Mouse (Mus musculus) bone marrow, adult 2 months (tissue): ENCODE measurements at regions not wholly inside any gene's neighbourhood (a gene's known extent, or its start where the extent isn't known, plus 50 kb on each side); places are given as distances from the start of the nearest gene placed in this dataset.

Source experiments
- H3K27ac ChIP-seq: fragments of 200-500 bp; 2 replicates; pipeline ENCODE4 v1.5.1; 2012; ENCODE audit warnings: low read depth, mild to moderate bottlenecking, control low read depth, inconsistent platforms, low read length; ENCODE audit not compliant: control insufficient read depth, poor library complexity, insufficient read depth
- H3K4me1 ChIP-seq: fragments of 200-500 bp; 2 replicates; pipeline ENCODE4 v1.6.1; 2011; ENCODE audit warnings: low read length; ENCODE audit not compliant: control insufficient read depth, insufficient read depth
- H3K4me3 ChIP-seq: fragments of 200-500 bp; replicated peaks from 2 replicates; pipeline ENCODE3; 2011; ENCODE audit warnings: mild to moderate bottlenecking, low read depth, low read length, control low read depth; ENCODE audit not compliant: control insufficient read depth
- CTCF ChIP-seq: fragments of 200-500 bp; IDR thresholded peaks from 2 replicates; pipeline ENCODE4 v1.5.1; 2011; ENCODE audit warnings: low read length, control low read depth; ENCODE audit not compliant: control insufficient read depth, insufficient read depth
- POLR2A ChIP-seq: fragments of 200-500 bp; IDR thresholded peaks from 2 replicates; pipeline ENCODE4 v1.6.1; 2011; ENCODE audit warnings: low read depth, mild to moderate bottlenecking, control low read depth, low read length, borderline replicate concordance; ENCODE audit not compliant: control insufficient read depth
- WGBS: fragments of 180-500 bp; shearing (Covaris S2); methylation state at CpG from one replicate; pipeline ENCODE4 v1.1.7; 2018; 5-methylcytosine and 5-hydroxymethylcytosine counted together

DNA sequence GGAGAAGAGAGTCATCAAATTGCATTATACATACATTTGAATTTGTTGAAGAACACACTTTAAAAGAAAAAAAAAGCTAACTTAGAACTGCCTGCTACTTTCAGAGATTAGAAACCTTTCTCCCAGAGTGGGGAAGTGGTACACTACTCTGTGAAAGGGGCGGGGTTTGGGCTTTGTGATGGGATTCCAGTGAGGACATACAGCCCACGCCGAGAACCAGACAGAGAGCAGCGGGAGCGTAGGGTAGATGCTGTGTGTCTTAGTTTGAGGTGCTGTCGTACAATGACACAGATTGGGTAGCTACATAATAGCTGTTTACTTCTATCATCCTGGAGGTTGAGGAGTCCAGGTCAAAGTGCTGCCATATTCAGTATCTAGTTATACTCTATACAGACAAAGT lies 136.5 kb upstream of the Serpine2 start:
- Histone ChIP-seq H3K27ac (no peak overlapping the region), H3K4me3 (no peak overlapping the region), H3K4me1 (no peaks in the 10 kb centered on the region; the same call in 1 of the 2 replicates)
- TF ChIP-seq POLR2A: no peak
- no peak for TF ChIP-seq CTCF
- 87% methylated on average over 6 of the region's 6 CpGs for WGBS

DNA sequence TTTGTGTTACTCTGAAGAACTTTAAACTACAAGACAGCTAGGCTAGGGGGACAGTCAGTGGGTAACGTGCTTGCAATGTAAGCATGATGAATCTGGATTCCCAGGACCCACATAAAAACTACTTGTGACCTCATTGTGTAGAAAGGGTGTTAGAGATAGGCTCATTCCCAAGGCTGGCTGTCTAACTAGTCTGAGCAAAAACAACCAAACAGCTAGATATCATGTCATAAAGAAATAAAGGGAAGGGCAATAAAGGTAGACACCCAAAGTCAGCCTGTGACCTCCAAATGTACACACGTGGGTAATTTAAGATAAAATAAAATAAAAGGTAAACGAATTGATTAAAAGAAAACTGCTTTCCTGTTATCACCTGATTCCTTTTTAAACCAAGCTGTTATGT lies 123.7 kb upstream of the Serpine2 start:
- H3K4me1 ChIP-seq: no peaks in the 10 kb centered on the region
- WGBS: 75% methylated on average over 3 of the region's 3 CpGs
- H3K4me3 ChIP-seq: no peak overlapping the region
- no peak overlapping the region for H3K27ac ChIP-seq
- TF ChIP-seq POLR2A (no peak), CTCF (no peak)

DNA sequence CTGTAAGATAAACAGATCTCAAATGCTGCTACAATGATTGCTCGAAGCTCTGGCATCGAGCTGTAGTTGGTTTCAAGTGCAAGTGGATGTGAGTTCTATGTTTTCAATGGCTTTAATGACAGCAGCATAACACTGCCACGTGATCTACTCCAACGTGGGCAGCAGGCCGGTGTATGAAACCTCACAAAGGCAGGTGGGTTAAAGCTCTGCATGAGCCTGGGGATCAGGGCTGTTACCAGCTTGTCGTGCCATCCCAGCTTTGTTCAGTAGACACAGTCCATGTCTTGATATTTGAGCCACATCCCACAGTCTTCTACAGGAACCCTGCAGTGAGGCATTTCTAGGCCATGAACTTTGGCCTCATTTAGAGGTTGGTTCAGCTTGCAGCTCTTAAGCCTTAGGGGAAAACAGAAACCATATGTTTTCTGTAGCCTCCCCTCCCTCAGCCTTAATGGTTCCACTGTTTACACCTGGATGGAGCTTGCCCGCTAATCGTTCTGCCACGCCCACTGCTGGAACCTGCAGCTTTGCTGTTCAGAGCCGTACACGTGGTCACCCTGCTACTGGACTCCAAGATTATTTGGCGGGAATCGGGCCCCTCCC lies 121.8 kb upstream of the Serpine2 start:
- H3K27ac ChIP-seq: no peak overlapping the region
- H3K4me3 ChIP-seq: no peak overlapping the region
- no peaks in the 10 kb centered on the region for H3K4me1 ChIP-seq
- TF ChIP-seq POLR2A (no peak), CTCF (no peak)
- WGBS: 77% methylated on average over 13 of the region's 13 CpGs

DNA sequence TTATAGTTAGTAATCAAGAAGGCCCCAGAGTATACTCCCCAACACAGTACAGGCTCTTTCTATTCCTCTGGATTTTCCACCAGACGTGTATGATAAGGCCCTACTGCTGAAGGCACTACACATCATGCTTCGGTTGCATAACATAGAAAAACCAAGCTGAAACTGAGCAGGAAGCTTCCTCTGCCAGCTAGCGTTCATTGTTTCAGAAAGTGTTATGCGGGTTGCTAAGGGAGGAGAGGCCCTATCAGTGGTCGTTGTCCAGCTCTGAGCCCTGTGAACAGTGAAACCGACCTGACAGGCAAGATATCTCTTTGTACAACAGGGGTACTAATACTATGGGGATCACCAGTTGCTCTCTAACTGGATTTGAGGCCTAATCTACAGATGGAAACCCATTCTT lies 118.9 kb upstream of the Serpine2 start:
- TF ChIP-seq POLR2A (no peak), CTCF (no peak)
- Histone ChIP-seq H3K27ac (no peak overlapping the region), H3K4me1 (no peaks in the 10 kb centered on the region), H3K4me3 (no peak overlapping the region)
- whole genome bisulfite sequencing: 33% methylated on average over 6 of the region's 6 CpGs

DNA sequence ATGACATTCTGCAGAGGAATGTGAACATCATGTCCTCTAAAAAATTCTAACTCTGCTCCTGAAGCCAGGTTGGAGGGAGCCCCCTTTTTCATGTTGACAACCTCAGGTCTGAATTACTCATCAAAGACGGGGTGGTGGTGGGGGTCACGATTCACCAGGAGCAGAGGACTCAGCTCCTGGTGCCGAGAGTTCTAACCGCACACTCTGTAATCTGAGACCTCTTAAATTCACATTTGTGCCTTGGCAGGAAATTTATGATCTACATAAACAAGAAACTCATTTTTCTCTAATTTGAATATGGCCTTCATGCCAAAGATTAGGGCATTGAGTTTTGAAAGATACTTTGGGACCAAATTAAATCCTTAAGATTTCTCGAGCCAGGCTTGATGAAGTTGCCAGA lies 117.2 kb upstream of the Serpine2 start:
- Histone ChIP-seq H3K27ac (no peak overlapping the region), H3K4me1 (no peaks in the 10 kb centered on the region), H3K4me3 (no peak overlapping the region)
- WGBS: 88% methylated on average over 5 of the region's 5 CpGs
- TF ChIP-seq CTCF (no peak), POLR2A (no peak)

DNA sequence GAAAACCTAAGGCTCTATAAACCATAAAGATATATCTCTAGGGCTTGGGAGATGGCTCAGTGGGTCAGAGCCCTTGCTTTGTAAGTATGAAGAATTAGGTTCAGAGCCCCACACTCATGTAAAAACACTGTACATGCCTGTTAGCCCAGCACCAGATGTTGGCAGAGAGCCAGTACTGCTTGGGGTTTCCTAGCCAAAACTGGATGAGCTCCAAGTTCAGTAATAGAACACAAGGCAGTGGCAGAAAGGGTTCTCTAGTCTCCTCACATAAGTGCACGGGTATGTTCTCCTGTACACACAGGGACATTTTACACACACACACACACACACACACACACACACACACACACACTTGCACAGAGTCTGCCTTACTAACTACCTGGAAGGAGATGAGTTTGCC lies 95.1 kb upstream of the Serpine2 start:
- WGBS: 11% methylated on average over 1 of the region's 1 CpGs
- no peak overlapping the region for H3K4me3 ChIP-seq
- no peak overlapping the region for H3K27ac ChIP-seq
- TF ChIP-seq POLR2A (no peak), CTCF (no peak)
- no peaks in the 10 kb centered on the region for H3K4me1 ChIP-seq

DNA sequence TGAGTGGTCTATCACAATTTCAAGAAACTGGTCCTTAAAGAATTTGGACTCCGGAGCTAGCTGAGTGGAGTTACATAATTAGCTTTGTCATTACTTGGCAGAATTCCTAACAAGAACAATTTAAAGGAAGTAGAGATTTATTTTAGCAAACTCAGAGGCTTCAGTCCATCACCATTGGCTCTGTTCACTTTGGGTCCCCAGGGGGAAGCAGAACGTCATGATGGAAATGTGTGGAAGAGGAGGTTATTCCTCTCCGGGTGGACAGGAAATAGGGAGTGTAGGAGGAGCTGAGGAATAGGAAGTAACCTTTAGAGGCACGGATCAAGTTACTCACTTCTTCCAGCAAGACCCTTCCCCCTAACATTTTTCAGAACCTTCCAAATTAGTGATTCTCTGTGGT lies 83.3 kb upstream of the Serpine2 start:
- TF ChIP-seq POLR2A (no peak), CTCF (no peak)
- WGBS: 73% methylated on average over 4 of the region's 4 CpGs

DNA sequence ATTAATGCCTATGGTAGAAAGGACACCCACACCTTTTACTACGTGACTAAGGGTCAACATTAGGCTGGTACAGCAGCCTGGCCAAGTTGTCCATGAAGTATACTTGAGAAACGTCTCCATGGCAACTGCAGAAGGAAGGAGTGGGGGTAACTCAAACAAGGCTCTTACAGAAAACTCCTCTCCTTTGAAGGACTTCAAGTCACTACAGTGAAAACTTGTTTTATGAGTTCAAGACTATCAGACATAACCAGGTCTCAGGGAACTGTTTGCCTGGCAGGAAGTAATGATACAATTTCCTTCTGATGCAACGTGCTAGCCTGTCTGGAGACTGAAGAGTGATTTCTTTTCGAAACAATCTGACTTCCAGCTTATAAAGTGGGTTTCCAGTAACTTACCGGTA lies 71.5 kb upstream of the Serpine2 start:
- WGBS: 17% methylated on average over 5 of the region's 5 CpGs
- Histone ChIP-seq H3K4me3 (no peak overlapping the region), H3K27ac (no peak overlapping the region), H3K4me1 (no peaks in the 10 kb centered on the region)
- TF ChIP-seq POLR2A (no peak), CTCF (no peak)

More for the DNA sequence above, 83.3 kb upstream of the Serpine2 start:
- H3K27ac ChIP-seq: no peak overlapping the region
- H3K4me1 ChIP-seq: no peaks in the 10 kb centered on the region
- H3K4me3 ChIP-seq: no peak overlapping the region

DNA sequence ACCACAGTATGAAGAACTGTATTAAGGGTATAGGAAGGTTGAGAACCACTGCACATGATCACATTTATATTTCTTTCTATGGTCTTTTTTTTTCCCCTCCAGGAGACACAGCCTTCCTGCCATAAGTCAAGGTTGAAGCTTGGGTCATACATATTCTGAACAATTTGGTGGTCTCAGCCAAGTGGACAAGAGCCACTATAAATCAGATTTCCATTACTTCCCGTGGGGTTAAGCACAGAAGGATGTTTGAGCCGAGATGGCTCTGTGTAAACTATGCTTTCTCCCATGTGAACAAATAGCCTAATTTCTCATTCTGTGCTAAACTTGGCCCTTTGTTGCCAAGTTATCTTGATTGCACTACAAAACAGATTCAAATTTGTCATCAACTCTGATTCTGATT lies 66.8 kb upstream of the Serpine2 start:
- Histone ChIP-seq H3K27ac (no peak overlapping the region), H3K4me1 (no peaks in the 10 kb centered on the region), H3K4me3 (no peak overlapping the region)
- WGBS: 64% methylated on average over 2 of the region's 2 CpGs
- TF ChIP-seq CTCF (no peak), POLR2A (no peak)
